Mouse (Mus musculus) C2C12 (cell line): Measurements from ENCODE around the gene Wasf1. TPM values are rescaled to one million over a fixed set of nuclear protein-coding genes. Genes with fewer than 3 reads are reported as not detected.

ENCODE experiments used
- H3K27me3 ChIP-seq: one replicate; pipeline ENCODE4 v1.6.1; 2011; ENCODE audit not compliant: control insufficient read depth, insufficient read depth, insufficient read length
- H3K36me3 ChIP-seq: one replicate; pipeline ENCODE4 v1.6.1; 2011; ENCODE audit not compliant: control insufficient read depth, insufficient read depth
- H3K4me3 ChIP-seq: one replicate; pipeline ENCODE4 v1.5.1; 2011; ENCODE audit warnings: mild to moderate bottlenecking, control low read depth; ENCODE audit not compliant: poor library complexity, insufficient read depth, severe bottlenecking
- H3K79me2 ChIP-seq: one replicate; pipeline ENCODE4 v1.6.1; 2011; ENCODE audit not compliant: control insufficient read depth, insufficient read depth
- H3K79me3 ChIP-seq: one replicate; pipeline ENCODE4 v1.6.1; 2011; ENCODE audit warnings: low read depth, control low read depth
- H3ac ChIP-seq: one replicate; pipeline ENCODE3; 2011; ENCODE audit warnings: low read depth; ENCODE audit not compliant: control insufficient read depth, insufficient read length
- CEBPB ChIP-seq: IDR thresholded peaks from one replicate; pipeline ENCODE4 v1.6.1; 2011; ENCODE audit warnings: low read depth, mild to moderate bottlenecking, control low read depth, moderate library complexity
- CTCF ChIP-seq: IDR thresholded peaks from one replicate; pipeline ENCODE4 v1.5.1; 2011; ENCODE audit not compliant: control insufficient read depth, insufficient read depth, insufficient read length
- FOSL1 ChIP-seq: IDR thresholded peaks from one replicate; pipeline ENCODE4 v1.8.0; 2011; ENCODE audit warnings: mild to moderate bottlenecking, low read length; ENCODE audit not compliant: poor library complexity, insufficient read depth, severe bottlenecking
- MAX ChIP-seq: IDR thresholded peaks from one replicate; pipeline ENCODE4 v1.6.1; 2011; ENCODE audit warnings: mild to moderate bottlenecking, control low read depth
- MYOD1 ChIP-seq: IDR thresholded peaks from one replicate; pipeline ENCODE4 v1.6.1; 2011; ENCODE audit warnings: low read depth; ENCODE audit not compliant: control insufficient read depth, insufficient read length
- MYOG ChIP-seq: IDR thresholded peaks from one replicate; pipeline ENCODE4 v1.6.1; 2011; ENCODE audit not compliant: control insufficient read depth, insufficient read length; ENCODE audit errors: extremely low read depth
- USF1 ChIP-seq: IDR thresholded peaks from one replicate; pipeline ENCODE4 v1.6.1; 2011; ENCODE audit warnings: low read depth, mild to moderate bottlenecking, control low read depth, moderate library complexity
- polyA plus RNA-seq: library from polyadenylated mRNA; unstranded; fragments of >200 nt; fragmentation: generic; extraction: Trizol; gene quantifications from one replicate; pipeline ENCODE4 v1.2.1, GENCODE M21; 2012; ENCODE audit warnings: missing spikeins

Gene Wasf1
- polyA plus RNA-seq, 1 experiment, result 9.2 TPM

DNA sequence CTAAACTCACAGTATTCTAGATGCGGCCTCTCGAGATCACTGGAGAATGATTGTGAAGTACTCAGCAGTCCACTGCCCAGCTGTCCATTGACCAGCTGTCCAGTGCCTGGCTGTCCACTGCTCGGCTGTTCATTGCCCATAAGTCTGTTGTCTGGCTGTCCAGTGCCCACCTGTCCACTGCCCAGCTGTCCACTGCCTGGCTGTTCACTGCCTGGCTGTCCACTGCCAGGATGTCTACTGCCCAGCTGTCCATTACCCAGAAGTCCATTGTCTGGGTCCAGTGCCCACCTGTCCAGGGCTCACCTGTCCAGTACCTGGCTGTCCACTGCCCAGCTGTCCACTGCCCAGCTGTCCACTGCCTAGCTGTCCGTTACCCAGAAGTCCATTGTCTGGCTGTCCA, 78.7 kb downstream of the Wasf1 start:
- no peak for TF ChIP-seq CEBPB
- no peak for TF ChIP-seq MYOD1
- no peak for TF ChIP-seq USF1
- no peak for TF ChIP-seq MYOG
- no peak for TF ChIP-seq MAX
- TF ChIP-seq FOSL1, result no peak
- TF ChIP-seq CTCF, result no peak
- H3K79me2 ChIP-seq, result no peaks in the 10 kb centered on the region
- H3K4me3 ChIP-seq, result no peak overlapping the region
- no peaks in the 10 kb centered on the region for H3K27me3 ChIP-seq
- H3K79me3 ChIP-seq, result no peaks in the 10 kb centered on the region
- H3K36me3 ChIP-seq, result no peaks in the 10 kb centered on the region
- H3ac ChIP-seq, result no peak overlapping the region

DNA sequence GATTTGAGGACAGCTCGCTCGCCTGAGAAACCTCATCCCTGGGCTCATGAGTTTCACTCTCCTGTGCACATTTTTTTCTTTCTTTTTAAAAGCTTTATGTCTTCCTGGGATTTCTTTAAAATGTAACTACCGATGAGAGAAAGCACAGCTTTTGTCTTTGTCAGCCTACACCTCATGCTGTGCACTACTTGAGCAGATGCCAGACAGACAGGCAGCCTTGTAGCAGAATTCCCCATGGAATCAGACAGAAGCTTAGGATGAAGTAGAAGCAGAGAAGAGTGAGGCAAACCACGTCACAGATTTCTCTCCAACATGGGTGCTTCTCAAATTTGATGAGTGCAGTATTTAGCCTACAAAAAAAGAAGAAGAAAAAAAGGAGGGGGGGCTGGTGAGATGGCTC, 81.3 kb downstream of the Wasf1 start:
- Histone ChIP-seq H3K79me3 (no peaks in the 10 kb centered on the region), H3K79me2 (no peaks in the 10 kb centered on the region), H3ac (no peak overlapping the region), H3K36me3 (no peaks in the 10 kb centered on the region), H3K27me3 (peaks cover 4% of the 10 kb centered on the region), H3K4me3 (no peak overlapping the region)
- no peak for TF ChIP-seq CTCF
- TF ChIP-seq CEBPB, result no peak
- TF ChIP-seq FOSL1, result no peak
- TF ChIP-seq MAX, result no peak
- no peak for TF ChIP-seq MYOD1
- TF ChIP-seq USF1, result no peak
- TF ChIP-seq MYOG, result no peak

DNA sequence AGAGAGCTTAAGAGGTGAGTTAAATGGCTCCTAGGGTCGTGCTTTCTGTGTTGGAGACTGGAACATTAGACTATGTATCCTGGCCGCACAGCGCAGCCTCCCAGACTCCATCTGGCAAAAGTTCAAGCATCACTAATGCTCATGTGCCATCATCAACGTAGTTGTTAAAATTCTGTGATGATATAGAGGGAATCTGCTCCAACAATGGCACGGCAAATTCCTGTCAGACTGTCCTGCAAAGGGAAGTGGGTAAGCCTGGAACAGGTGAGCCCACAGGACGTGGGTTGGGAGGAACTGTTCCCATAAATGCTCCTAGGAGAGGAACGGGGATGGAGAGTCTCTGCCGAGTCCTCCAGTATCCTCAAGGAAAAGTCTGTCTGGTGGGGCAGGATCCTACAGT, 85.3 kb downstream of the Wasf1 start:
- Histone ChIP-seq H3K79me2 (no peaks in the 10 kb centered on the region), H3K4me3 (no peak overlapping the region), H3K27me3 (peaks cover 5% of the 10 kb centered on the region), H3K79me3 (no peaks in the 10 kb centered on the region), H3ac (no peak overlapping the region), H3K36me3 (no peaks in the 10 kb centered on the region)
- TF ChIP-seq MAX (no peak), MYOD1 (no peak), USF1 (no peak), FOSL1 (no peak), CEBPB (no peak), CTCF (no peak), MYOG (no peak)

DNA sequence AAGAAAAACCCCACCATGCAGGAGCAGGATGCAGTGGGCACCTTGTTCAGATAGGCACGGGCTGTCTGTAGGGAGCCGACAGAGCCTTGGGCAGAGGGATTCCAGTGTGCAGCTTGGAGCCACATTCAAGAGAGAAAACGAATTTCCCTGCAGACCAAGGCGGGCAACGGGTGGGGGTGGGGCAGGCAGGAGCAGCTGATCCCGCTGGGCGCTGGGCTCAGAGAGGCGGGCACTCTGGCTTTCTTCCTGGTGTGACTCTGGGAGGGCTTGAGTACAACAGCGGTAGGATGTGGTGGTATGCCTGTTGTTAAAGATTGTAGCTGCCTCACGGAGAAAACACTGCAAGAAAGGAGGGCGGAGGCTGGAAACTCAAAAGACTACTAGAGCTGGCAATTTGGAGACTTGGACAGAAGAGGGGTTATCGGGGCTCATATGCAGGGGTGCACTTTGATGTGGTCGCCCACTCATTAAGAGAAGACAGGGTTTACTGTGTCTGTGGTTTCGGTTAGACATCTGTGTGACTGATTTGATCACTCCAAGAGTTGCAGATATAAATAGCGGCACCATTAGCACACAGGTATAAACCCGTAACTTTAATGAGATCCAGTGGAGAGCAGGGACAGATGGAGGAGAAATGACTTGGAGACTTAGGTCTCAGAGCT, 86.2 kb downstream of the Wasf1 start:
- H3ac ChIP-seq, result no peak overlapping the region
- H3K4me3 ChIP-seq, result no peak overlapping the region
- no peaks in the 10 kb centered on the region for H3K79me3 ChIP-seq
- no peaks in the 10 kb centered on the region for H3K79me2 ChIP-seq
- no peak for TF ChIP-seq CEBPB
- TF ChIP-seq MYOG, result no peak
- no peak for TF ChIP-seq CTCF
- TF ChIP-seq USF1, result no peak
- no peak for TF ChIP-seq MAX
- no peak for TF ChIP-seq MYOD1
- no peak for TF ChIP-seq FOSL1
- peaks cover 5% of the 10 kb centered on the region for H3K27me3 ChIP-seq
- H3K36me3 ChIP-seq, result no peaks in the 10 kb centered on the region

- no peak overlapping the region for H3ac ChIP-seq
- no peaks in the 10 kb centered on the region for H3K36me3 ChIP-seq
- peaks cover 5% of the 10 kb centered on the region for H3K27me3 ChIP-seq
- H3K79me2 ChIP-seq, result no peaks in the 10 kb centered on the region
- TF ChIP-seq MAX (no peak), FOSL1 (no peak), CTCF (no peak), MYOG (no peak), USF1 (no peak)
- H3K79me3 ChIP-seq, result no peaks in the 10 kb centered on the region
- H3K4me3 ChIP-seq, result no peak overlapping the region
These were observed 87.4 kb downstream of the Wasf1 start for GRCm38 (mm10) chr10:40970601-40971245.

DNA sequence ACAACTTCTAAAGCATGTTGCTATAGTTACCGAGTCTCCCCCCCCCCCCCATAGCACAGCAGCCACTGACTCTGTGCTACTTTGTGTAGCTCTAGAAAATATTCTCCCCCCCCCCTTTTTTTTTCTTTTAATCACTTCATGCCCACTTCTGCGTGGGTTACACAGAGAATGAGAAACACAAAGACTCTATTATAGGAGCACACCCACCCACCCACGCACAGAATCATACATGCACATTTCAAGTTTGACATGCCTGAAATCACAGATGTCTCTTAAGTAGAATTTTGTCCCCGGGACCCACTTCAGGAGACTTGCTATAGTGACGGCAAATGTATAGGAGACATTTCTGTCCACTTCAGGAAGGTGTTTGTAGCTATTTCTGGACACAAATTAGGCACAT, 88.0 kb downstream of the Wasf1 start:
- Histone ChIP-seq H3K36me3 (no peaks in the 10 kb centered on the region), H3K79me3 (no peaks in the 10 kb centered on the region), H3ac (no peak overlapping the region), H3K79me2 (no peaks in the 10 kb centered on the region), H3K27me3 (peaks cover 5% of the 10 kb centered on the region), H3K4me3 (no peak overlapping the region)
- TF ChIP-seq FOSL1 (no peak), CTCF (no peak)
